Mouse (Mus musculus): ENCODE measurements around the gene Nek7. TPM values are rescaled to one million over a fixed set of nuclear protein-coding genes. Genes with fewer than 3 reads are reported as not detected.

The Nek7 gene
- polyA plus RNA-seq, 1 experiment, result 30.6 TPM

DNA sequence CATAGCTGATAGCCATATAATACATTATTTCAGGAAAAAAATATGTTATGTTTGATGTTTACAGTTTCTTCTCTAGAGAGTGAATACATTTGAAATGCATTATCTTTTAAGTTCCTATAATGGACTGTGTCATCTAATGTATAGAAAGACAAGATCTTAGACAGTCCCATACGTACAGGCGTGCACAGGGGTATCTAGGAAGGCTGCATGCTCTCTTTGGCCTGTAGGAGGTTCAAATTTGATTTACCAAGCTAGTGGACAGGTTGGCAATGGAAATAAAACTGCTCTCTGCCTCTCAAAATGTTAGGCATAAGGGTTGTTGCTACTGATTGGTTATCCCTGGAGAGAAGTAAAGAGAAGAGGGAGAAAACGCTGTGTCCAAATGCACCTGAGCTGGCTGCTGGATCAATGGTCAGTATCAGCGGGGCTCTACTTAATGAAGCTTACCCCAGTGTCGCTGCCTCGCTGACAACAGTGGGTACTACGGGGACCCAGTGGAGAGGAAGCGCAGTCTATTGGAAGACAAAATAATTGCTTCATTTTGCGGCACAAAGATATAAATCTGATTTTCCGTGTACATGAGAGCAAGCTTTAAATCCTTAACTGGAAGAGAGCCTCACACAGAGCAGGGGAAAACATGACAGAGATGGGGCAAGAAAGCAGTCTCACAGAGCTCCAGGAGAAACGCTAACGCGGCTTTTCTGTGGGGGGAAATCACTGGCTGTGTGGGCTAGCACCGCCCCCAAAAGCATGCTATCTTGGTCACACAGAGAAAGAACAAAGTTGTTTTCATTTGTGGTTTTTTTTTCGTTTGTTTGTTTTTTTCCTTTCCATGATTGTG, 171.1 kb downstream of the Nek7 start:
- H3K4me3 ChIP-seq (ENCODE audit: low read depth, low read length), result no peak overlapping the region
- no peak for TF ChIP-seq EP300 (IDR thresholded peaks at IDR 0.05; ENCODE audit: insufficient read depth, low read depth, low read length)
- no peak for TF ChIP-seq CTCF (IDR thresholded peaks at IDR 0.05; ENCODE audit: low read depth, low read length)
- TF ChIP-seq POLR2A (IDR thresholded peaks at IDR 0.05; ENCODE audit: insufficient read depth, low read length), result no peak
- no peaks in the 10 kb centered on the region for H3K36me3 ChIP-seq (ENCODE audit: control insufficient read depth, insufficient read depth, low read length, poor library complexity, severe bottlenecking)
- no peaks in the 10 kb centered on the region for H3K9me3 ChIP-seq (replicated peaks; ENCODE audit: control insufficient read depth, insufficient read depth, low read length, poor library complexity, severe bottlenecking)
- no peaks in the 10 kb centered on the region for H3K4me1 ChIP-seq (ENCODE audit: control insufficient read depth, insufficient read depth, low read length)
- no peak overlapping the region for H3K27ac ChIP-seq (ENCODE audit: insufficient read depth, low read length)
- H3K9ac ChIP-seq (ENCODE audit: low read depth, poor library complexity, severe bottlenecking), result no peak overlapping the region
- H3K27me3 ChIP-seq (ENCODE audit: control insufficient read depth, insufficient read depth, low read length, poor library complexity, severe bottlenecking), result no peaks in the 10 kb centered on the region

GRCm38 (mm10) chr1:138446846-138447245, 173.1 kb downstream of the Nek7 start:
- Histone ChIP-seq H3K4me1 (ENCODE audit: control insufficient read depth, insufficient read depth, low read length) (no peaks in the 10 kb centered on the region), H3K4me3 (ENCODE audit: low read depth, low read length) (no peak overlapping the region), H3K9ac (ENCODE audit: low read depth, poor library complexity, severe bottlenecking) (no peak overlapping the region), H3K27me3 (ENCODE audit: control insufficient read depth, insufficient read depth, low read length, poor library complexity, severe bottlenecking) (no peaks in the 10 kb centered on the region), H3K27ac (ENCODE audit: insufficient read depth, low read length) (no peak overlapping the region), H3K36me3 (ENCODE audit: control insufficient read depth, insufficient read depth, low read length, poor library complexity, severe bottlenecking) (no peaks in the 10 kb centered on the region), H3K9me3 (replicated peaks; ENCODE audit: control insufficient read depth, insufficient read depth, low read length, poor library complexity, severe bottlenecking) (no peaks in the 10 kb centered on the region)
- TF ChIP-seq EP300 (IDR thresholded peaks at IDR 0.05; ENCODE audit: insufficient read depth, low read depth, low read length) (no peak), POLR2A (IDR thresholded peaks at IDR 0.05; ENCODE audit: insufficient read depth, low read length) (no peak), CTCF (IDR thresholded peaks at IDR 0.05; ENCODE audit: low read depth, low read length) (no peak)

Other genes starting within 250 kb of the Nek7 start
- 0.43 and 0.48 TPM in 2 replicates for gene Lhx9, start 228.4 kb upstream of the Nek7 start, polyA plus RNA-seq (2011; ENCODE audit: insufficient read depth, insufficient read length, low read depth, missing spikeins)
- gene 2310009B15Rik, start 236.7 kb upstream of the Nek7 start, polyA plus RNA-seq (2011; ENCODE audit: insufficient read depth, insufficient read length, low read depth, missing spikeins), result 8.6 and 8.9 TPM in 2 replicates